Mouse (Mus musculus): Measurements from ENCODE around the gene Arhgdig. TPM values are rescaled to one million over a fixed set of nuclear protein-coding genes. Genes with fewer than 3 reads are reported as not detected.

The Arhgdig gene
- polyA plus RNA-seq (2014; fragmentation: Illumina TruSeq; extraction: RNeasy Lipid Tissue Mini Kit (QIAGEN cat#74804); ENCODE audit: insufficient read depth, low read depth, low replicate concordance), result 39.2 TPM

GRCm38 (mm10) chr17:26207686-26208085, at the start of gene Arhgdig:
Gene Arhgdig (minus strand): TSS chr17:26207786.

GRCm38 (mm10) chr17:26252539-26253251, 45.1 kb upstream of the Arhgdig start, which contains the start of gene Luc7l:
Gene Luc7l (plus strand): TSS chr17:26252896.

GRCm38 (mm10) chr17:26244101-26244841, 36.7 kb upstream of the Arhgdig start, which contains the start of gene Fam234a:
Gene Fam234a (minus strand): TSS chr17:26244242.

GRCm38 (mm10) chr17:26202737-26203136, 4.8 kb downstream of the Arhgdig start, which contains the start of gene Rgs11:
Gene Rgs11 (plus strand): TSS chr17:26202951.

GRCm38 (mm10) chr17:26198892-26199291, 8.7 kb downstream of the Arhgdig start, which contains the start of gene Pdia2:
Gene Pdia2 (minus strand): TSS chr17:26199087.

Other genes starting within 250 kb of the Arhgdig start
- gene Capn15, start 222.0 kb downstream of the Arhgdig start, polyA plus RNA-seq (2014; fragmentation: Illumina TruSeq; extraction: RNeasy Lipid Tissue Mini Kit (QIAGEN cat#74804); ENCODE audit: insufficient read depth, low read depth, low replicate concordance), result 6.4 TPM
- 10.4 TPM for gene Rab11fip3, start 138.2 kb downstream of the Arhgdig start, polyA plus RNA-seq (2014; fragmentation: Illumina TruSeq; extraction: RNeasy Lipid Tissue Mini Kit (QIAGEN cat#74804); ENCODE audit: insufficient read depth, low read depth, low replicate concordance)
- 9.6 TPM for gene Decr2, start 117.4 kb downstream of the Arhgdig start, polyA plus RNA-seq (2014; fragmentation: Illumina TruSeq; extraction: RNeasy Lipid Tissue Mini Kit (QIAGEN cat#74804); ENCODE audit: insufficient read depth, low read depth, low replicate concordance)
- gene Nme4, start 112.2 kb downstream of the Arhgdig start, polyA plus RNA-seq (2014; fragmentation: Illumina TruSeq; extraction: RNeasy Lipid Tissue Mini Kit (QIAGEN cat#74804); ENCODE audit: insufficient read depth, low read depth, low replicate concordance), result 3.2 TPM
- gene Tmem8, start 94.5 kb downstream of the Arhgdig start, polyA plus RNA-seq (2014; fragmentation: Illumina TruSeq; extraction: RNeasy Lipid Tissue Mini Kit (QIAGEN cat#74804); ENCODE audit: insufficient read depth, low read depth, low replicate concordance), result 10.8 TPM
- gene Mrpl28, start 84.3 kb downstream of the Arhgdig start, polyA plus RNA-seq (2014; fragmentation: Illumina TruSeq; extraction: RNeasy Lipid Tissue Mini Kit (QIAGEN cat#74804); ENCODE audit: insufficient read depth, low read depth, low replicate concordance), result 76.8 TPM
- 18.3 TPM for gene Axin1, start 69.1 kb downstream of the Arhgdig start, polyA plus RNA-seq (2014; fragmentation: Illumina TruSeq; extraction: RNeasy Lipid Tissue Mini Kit (QIAGEN cat#74804); ENCODE audit: insufficient read depth, low read depth, low replicate concordance)
- gene Pdia2, start 8.7 kb downstream of the Arhgdig start, polyA plus RNA-seq (2014; fragmentation: Illumina TruSeq; extraction: RNeasy Lipid Tissue Mini Kit (QIAGEN cat#74804); ENCODE audit: insufficient read depth, low read depth, low replicate concordance), result 0.95 TPM
- gene Rgs11, start 4.8 kb downstream of the Arhgdig start, polyA plus RNA-seq (2014; fragmentation: Illumina TruSeq; extraction: RNeasy Lipid Tissue Mini Kit (QIAGEN cat#74804); ENCODE audit: insufficient read depth, low read depth, low replicate concordance), result 12.0 TPM
- 29.0 TPM for gene Fam234a, start 36.5 kb upstream of the Arhgdig start, polyA plus RNA-seq (2014; fragmentation: Illumina TruSeq; extraction: RNeasy Lipid Tissue Mini Kit (QIAGEN cat#74804); ENCODE audit: insufficient read depth, low read depth, low replicate concordance)
- gene Luc7l, start 45.1 kb upstream of the Arhgdig start, polyA plus RNA-seq (2014; fragmentation: Illumina TruSeq; extraction: RNeasy Lipid Tissue Mini Kit (QIAGEN cat#74804); ENCODE audit: insufficient read depth, low read depth, low replicate concordance), result 22.6 TPM
- gene Neurl1b, start 207.0 kb upstream of the Arhgdig start, polyA plus RNA-seq (2014; fragmentation: Illumina TruSeq; extraction: RNeasy Lipid Tissue Mini Kit (QIAGEN cat#74804); ENCODE audit: insufficient read depth, low read depth, low replicate concordance), result 2.3 TPM